Mouse (Mus musculus): Measurements from ENCODE around the gene Twsg1. TPM values are rescaled to one million over a fixed set of nuclear protein-coding genes. Genes with fewer than 3 reads are reported as not detected.
A peak's percentile ranks its signal among the peaks of the same experiment; 100 is the strongest.

The Twsg1 gene
- polyA plus RNA-seq, 1 experiment from 2014 or later, result 112 TPM

DNA sequence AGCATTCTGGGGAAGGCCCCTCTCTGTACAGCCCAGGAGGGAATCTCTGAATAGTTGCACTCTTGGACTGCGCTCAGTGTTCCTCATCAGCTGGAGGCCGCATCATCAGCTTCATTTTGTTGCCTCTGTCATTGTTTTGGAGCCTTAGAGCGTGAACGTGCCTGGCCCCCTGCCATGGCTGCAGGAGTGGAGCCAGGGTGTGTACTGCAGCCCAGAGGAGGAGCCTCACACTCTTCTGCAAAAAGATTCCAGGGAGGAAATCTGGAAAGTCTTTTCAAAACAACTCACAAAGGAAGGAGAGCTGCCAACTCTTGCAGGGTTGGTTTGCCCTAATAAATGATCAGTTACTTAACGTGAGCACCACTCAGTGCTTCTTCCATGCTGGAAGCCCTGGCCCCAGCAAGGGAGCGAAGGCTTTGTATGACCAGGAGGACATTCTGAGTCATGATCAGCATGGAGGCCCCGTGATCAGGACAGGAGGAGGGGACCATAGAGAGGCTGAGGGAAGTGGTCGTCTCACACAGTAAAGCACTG is 34.8 kb downstream of the Twsg1 start:
- peak; percentile 91 for DNase-seq (ENCODE audit: low spot score)
- Histone ChIP-seq H3K4me2 (ENCODE audit: low read length) (peak overlapping the region; percentile 42), H3K9me3 (replicated peaks; ENCODE audit: low read length) (no peaks in the 10 kb centered on the region)

DNA sequence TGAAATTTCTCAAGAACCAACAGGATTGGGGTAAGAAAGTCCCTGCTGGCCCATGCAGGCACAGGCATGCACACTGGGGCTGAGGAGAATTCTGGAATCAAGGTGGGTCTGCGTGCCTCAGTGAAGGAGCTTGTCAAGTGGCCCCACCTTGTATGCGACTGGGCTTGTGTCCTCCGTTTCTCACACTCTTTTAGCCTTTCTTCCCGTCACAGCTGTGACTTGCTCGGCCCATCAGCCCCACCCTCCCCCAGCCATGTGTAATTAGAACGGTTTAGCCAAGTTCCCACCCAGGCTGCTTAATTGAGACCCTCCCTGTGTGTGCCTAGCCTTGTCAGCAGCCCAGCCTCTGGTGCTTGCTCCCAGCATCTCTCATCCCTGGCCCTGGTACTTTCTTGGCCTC is 36.9 kb downstream of the Twsg1 start:
- Histone ChIP-seq H3K9me3 (replicated peaks; ENCODE audit: low read length) (no peaks in the 10 kb centered on the region), H3K9ac (ENCODE audit: low read depth, low read length) (no peak overlapping the region), H3K36me3 (ENCODE audit: insufficient read depth, low read length) (no peaks in the 10 kb centered on the region), H3K27me3 (ENCODE audit: insufficient read depth, low read length) (no peaks in the 10 kb centered on the region), H3K4me1 (replicated peaks; ENCODE audit: insufficient read depth, low read length) (0 out of 2 replicates have a peak, but pooled peaks cover 3% of the 10 kb centered on the region), H3K27ac (no peak overlapping the region), H3K4me3 (replicated peaks; ENCODE audit: low read depth, low read length) (no peak overlapping the region), H3K4me2 (ENCODE audit: low read length) (no peak overlapping the region)
- no peak for ATAC-seq (replicated peaks; ENCODE audit: low FRiP score, low read depth)
- DNase-seq (ENCODE audit: low spot score), result no peak
- WGBS, result 35% methylated on average over 6 of the region's 6 CpGs
- no peak for TF ChIP-seq CTCF (IDR thresholded peaks at IDR 0.05; ENCODE audit: low read depth)

More for the DNA sequence above, 34.8 kb downstream of the Twsg1 start:
- H3K9ac ChIP-seq (ENCODE audit: low read depth, low read length), result no peak overlapping the region
- H3K27me3 ChIP-seq (ENCODE audit: insufficient read depth, low read length), result no peaks in the 10 kb centered on the region
- peak; percentile 82 for ATAC-seq (replicated peaks; ENCODE audit: low FRiP score, low read depth)
- H3K4me3 ChIP-seq (replicated peaks; ENCODE audit: low read depth, low read length), result no peak overlapping the region
- H3K36me3 ChIP-seq (ENCODE audit: insufficient read depth, low read length), result no peaks in the 10 kb centered on the region
- peak overlapping the region; percentile 91 for H3K27ac ChIP-seq
- TF ChIP-seq CTCF (IDR thresholded peaks at IDR 0.05; ENCODE audit: low read depth), result no peak
- H3K4me1 ChIP-seq (replicated peaks; ENCODE audit: insufficient read depth, low read length), result 0 out of 2 replicates have a peak, but pooled peaks cover 3% of the 10 kb centered on the region
- WGBS, result 34% methylated on average over 8 of the region's 8 CpGs

DNA sequence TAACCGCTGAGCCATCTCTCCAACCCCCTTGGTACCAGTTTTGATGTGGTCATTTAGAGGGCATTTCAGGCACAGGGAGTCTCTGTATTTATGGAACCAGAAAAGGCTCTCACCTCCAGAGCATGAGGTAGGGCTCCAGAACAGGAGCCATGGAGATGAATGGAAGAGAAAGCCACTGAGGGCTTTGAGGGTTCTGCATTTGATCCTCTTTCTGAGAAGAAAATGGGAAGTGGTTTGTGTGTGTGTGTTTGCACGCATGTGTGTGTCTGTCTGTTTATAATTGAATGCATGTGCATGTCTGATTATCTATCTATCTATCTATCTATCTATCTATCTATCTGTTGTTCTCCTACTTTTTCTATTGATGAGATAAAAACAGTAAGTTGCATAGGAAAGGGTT is 38.8 kb downstream of the Twsg1 start:
- no peaks in the 10 kb centered on the region for H3K36me3 ChIP-seq (ENCODE audit: insufficient read depth, low read length)
- TF ChIP-seq CTCF (IDR thresholded peaks at IDR 0.05; ENCODE audit: low read depth), result no peak
- H3K4me2 ChIP-seq (ENCODE audit: low read length), result no peak overlapping the region
- H3K4me3 ChIP-seq (replicated peaks; ENCODE audit: low read depth, low read length), result no peak overlapping the region
- ATAC-seq (replicated peaks; ENCODE audit: low FRiP score, low read depth), result no peak
- H3K27me3 ChIP-seq (ENCODE audit: insufficient read depth, low read length), result no peaks in the 10 kb centered on the region
- H3K4me1 ChIP-seq (replicated peaks; ENCODE audit: insufficient read depth, low read length), result peaks cover 3% of the 10 kb centered on the region; the same call in 1 of the 2 replicates
- no peak overlapping the region for H3K9ac ChIP-seq (ENCODE audit: low read depth, low read length)
- no peaks in the 10 kb centered on the region for H3K9me3 ChIP-seq (replicated peaks; ENCODE audit: low read length)
- no peak overlapping the region for H3K27ac ChIP-seq
- 92% methylated on average over 2 of the region's 2 CpGs for WGBS
- DNase-seq (ENCODE audit: low spot score), result no peak

DNA sequence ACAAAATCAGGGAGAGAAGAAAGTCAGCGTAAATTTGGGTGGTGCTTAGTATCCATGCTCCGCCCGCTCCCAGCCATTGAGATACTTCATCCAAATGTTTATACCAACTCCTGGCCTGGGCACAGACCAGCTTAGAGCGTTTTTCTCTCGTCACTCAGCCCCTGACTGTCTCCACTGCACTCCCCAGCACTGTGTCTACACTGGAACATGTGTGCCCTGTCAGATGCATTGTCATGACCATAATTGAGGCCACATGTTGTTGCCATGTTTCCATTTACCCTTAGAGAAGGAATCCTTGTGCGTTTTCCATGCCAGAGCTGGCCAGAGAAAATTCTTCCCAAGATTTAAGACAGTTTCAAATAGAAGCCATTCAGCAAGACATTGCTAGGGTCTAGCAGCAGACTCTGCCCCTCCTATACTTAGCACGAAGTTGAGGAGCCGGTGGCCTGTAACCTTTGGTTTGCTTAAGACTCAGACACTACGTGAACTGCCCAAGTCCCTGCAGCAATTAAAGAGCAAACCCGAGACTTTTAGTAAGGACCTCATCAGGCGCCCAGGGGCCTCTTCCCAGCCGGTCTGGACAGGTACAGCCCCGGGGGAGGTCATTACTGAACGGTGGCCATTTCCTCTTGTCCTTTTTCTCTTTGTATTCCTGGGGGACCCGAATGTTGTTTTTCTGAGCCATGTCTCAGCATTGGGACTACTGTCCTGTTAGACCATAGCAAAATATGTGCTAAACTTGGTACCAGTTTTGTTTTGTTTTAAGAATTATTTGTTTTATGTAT is 39.5 kb downstream of the Twsg1 start:
- DNase-seq (ENCODE audit: low spot score), result no peak
- H3K27me3 ChIP-seq (ENCODE audit: insufficient read depth, low read length), result no peaks in the 10 kb centered on the region
- no peaks in the 10 kb centered on the region for H3K36me3 ChIP-seq (ENCODE audit: insufficient read depth, low read length)
- peaks cover 11% of the 10 kb centered on the region; the same call in 1 of the 2 replicates for H3K4me1 ChIP-seq (replicated peaks; ENCODE audit: insufficient read depth, low read length)
- no peak overlapping the region for H3K27ac ChIP-seq
- H3K4me2 ChIP-seq (ENCODE audit: low read length), result no peak overlapping the region
- WGBS, result 59% methylated on average over 15 of the region's 15 CpGs
- no peak for ATAC-seq (replicated peaks; ENCODE audit: low FRiP score, low read depth)
- H3K9ac ChIP-seq (ENCODE audit: low read depth, low read length), result no peak overlapping the region
- H3K4me3 ChIP-seq (replicated peaks; ENCODE audit: low read depth, low read length), result no peak overlapping the region
- no peak for TF ChIP-seq CTCF (IDR thresholded peaks at IDR 0.05; ENCODE audit: low read depth)
- H3K9me3 ChIP-seq (replicated peaks; ENCODE audit: low read length), result no peaks in the 10 kb centered on the region

DNA sequence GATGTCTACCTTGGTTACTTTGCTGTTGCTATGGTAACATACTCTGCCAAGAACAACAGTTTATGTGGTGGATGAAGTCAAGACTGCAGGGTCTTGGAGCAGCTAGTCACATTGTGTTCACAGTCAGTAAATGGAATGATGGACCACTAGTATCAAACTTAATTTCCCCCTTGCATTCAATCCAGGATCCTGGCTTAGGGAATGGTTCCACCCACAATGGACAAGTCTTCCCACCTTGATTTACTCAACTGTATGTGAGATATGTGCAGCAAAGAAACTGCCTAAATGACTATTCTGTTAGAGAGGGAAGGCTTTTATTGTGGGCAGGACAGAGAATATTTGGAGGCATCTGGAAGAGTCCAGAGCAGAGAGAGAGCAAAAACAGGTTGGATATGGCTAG is 42.8 kb downstream of the Twsg1 start:
- TF ChIP-seq CTCF (IDR thresholded peaks at IDR 0.05; ENCODE audit: low read depth), result no peak
- H3K9ac ChIP-seq (ENCODE audit: low read depth, low read length), result no peak overlapping the region
- no peaks in the 10 kb centered on the region for H3K27me3 ChIP-seq (ENCODE audit: insufficient read depth, low read length)
- ATAC-seq (replicated peaks; ENCODE audit: low FRiP score, low read depth), result no peak
- no peak overlapping the region for H3K4me3 ChIP-seq (replicated peaks; ENCODE audit: low read depth, low read length)
- peaks cover 10% of the 10 kb centered on the region; the same call in 1 of the 2 replicates for H3K4me1 ChIP-seq (replicated peaks; ENCODE audit: insufficient read depth, low read length)
- no peak for DNase-seq (ENCODE audit: low spot score)
- H3K27ac ChIP-seq, result no peak overlapping the region
- no peaks in the 10 kb centered on the region for H3K36me3 ChIP-seq (ENCODE audit: insufficient read depth, low read length)
- H3K9me3 ChIP-seq (replicated peaks; ENCODE audit: low read length), result no peaks in the 10 kb centered on the region
- no peak overlapping the region for H3K4me2 ChIP-seq (ENCODE audit: low read length)

DNA sequence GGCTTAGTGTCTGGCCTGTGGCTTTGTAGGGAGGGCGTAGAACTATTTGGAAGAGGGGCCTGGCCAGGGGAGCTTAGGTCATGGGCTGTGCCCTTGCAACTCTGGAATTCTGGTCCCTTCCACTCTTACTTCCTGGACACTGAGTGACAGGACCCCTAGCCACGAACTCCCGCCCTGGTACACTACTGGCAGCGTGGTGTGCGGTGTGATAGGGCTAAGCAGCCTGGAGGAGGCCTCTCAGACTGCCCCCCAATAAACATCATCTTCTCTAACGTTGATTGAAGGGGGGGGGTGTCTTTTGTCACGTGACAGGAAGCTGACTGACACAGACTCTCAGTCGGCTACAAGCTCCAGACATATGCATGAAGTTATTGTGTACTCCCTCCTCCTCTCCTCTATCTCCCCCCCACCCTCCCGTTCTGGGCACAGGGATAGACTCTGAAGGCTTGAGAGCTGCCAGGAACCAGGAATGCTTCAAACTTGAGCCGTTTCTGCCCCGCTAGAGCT is 44.1 kb downstream of the Twsg1 start:
- peak overlapping the region; percentile 43; the same call in 1 of the 2 replicates for H3K4me2 ChIP-seq (ENCODE audit: low read length)
- peak; percentile 67; the same call in 1 of the 2 replicates for ATAC-seq (replicated peaks; ENCODE audit: low FRiP score, low read depth)
- no peaks in the 10 kb centered on the region for H3K36me3 ChIP-seq (ENCODE audit: insufficient read depth, low read length)
- H3K9me3 ChIP-seq (replicated peaks; ENCODE audit: low read length), result no peaks in the 10 kb centered on the region
- H3K9ac ChIP-seq (ENCODE audit: low read depth, low read length), result no peak overlapping the region
- H3K4me1 ChIP-seq (replicated peaks; ENCODE audit: insufficient read depth, low read length), result peaks cover 10% of the 10 kb centered on the region; the same call in 1 of the 2 replicates
- no peak overlapping the region for H3K4me3 ChIP-seq (replicated peaks; ENCODE audit: low read depth, low read length)
- no peak for TF ChIP-seq CTCF (IDR thresholded peaks at IDR 0.05; ENCODE audit: low read depth)
- H3K27me3 ChIP-seq (ENCODE audit: insufficient read depth, low read length), result no peaks in the 10 kb centered on the region
- WGBS, result 44% methylated on average over 11 of the region's 11 CpGs
- H3K27ac ChIP-seq, result peak overlapping the region; percentile 51
- DNase-seq (ENCODE audit: low spot score), result peak; percentile 58
